Mouse (Mus musculus) heart, postnatal 36 days (tissue): Measurements from ENCODE around the gene Rhoc. TPM values are rescaled to one million over a fixed set of nuclear protein-coding genes. Genes with fewer than 3 reads are reported as not detected.
"Not testable (repeated sequence)": the region's sequence is repeated elsewhere in the genome, so short reads cannot be mapped to it uniquely, and the experiment has no call there.

Source experiments
- DNase-seq, 2 experiments: peaks; one replicate each; pipeline ENCODE4 v3.0.0; 2021 to 2022
- intact Hi-C: fragments of 180-260 bp; cut with DNase I; formaldehyde crosslinking; loops from one replicate; pipeline ENCODE4 v1.15.1; 2025
- total RNA-seq, 2 experiments: library from RNA; stranded (reverse); gene quantifications; 2 replicates each; pipeline ENCODE4 v1.2.3; 2021

Rhoc gene
- 100 to 1,000 TPM in 1 of 2 experiments, 10 to 100 TPM in 1; 93.1 to 100 TPM for total RNA-seq

GRCm38 (mm10) chr3:104788075-104788474, at the start of gene Rhoc:
TSS of gene Rhoc (plus strand) at chr3:104788375.
- intact Hi-C loops, result loop anchor here (1.0 to 2.0 kb wide), 3 partner anchors 76 to 271 kb away; partner anchors contain the start of genes Capza1 and St7l
- no peak for DNase-seq

GRCm38 (mm10) chr3:104741954-104742353, 46.2 kb upstream of the Rhoc start:
- no peak for DNase-seq
- intact Hi-C loops, result no loop called here

- intact Hi-C loops, result no loop called here
- no peak for DNase-seq
Observed at GRCm38 (mm10) chr3:104743161-104743560, 45.0 kb upstream of the Rhoc start.

GRCm38 (mm10) chr3:104743864-104744263, 44.3 kb upstream of the Rhoc start:
- intact Hi-C loops, result no loop called here

GRCm38 (mm10) chr3:104752845-104753244, 35.3 kb upstream of the Rhoc start:
- DNase-seq, result peak in 1 of 2 experiments; percentile 33
- intact Hi-C loops, result not testable (repeated sequence)

More at GRCm38 (mm10) chr3:104743864-104744263, 44.3 kb upstream of the Rhoc start:
- no peak for DNase-seq

- intact Hi-C loops, result no loop called here
- DNase-seq, result peak; percentile 69 to 72
Observed at GRCm38 (mm10) chr3:104758406-104758805, 29.8 kb upstream of the Rhoc start.

- no peak for DNase-seq
- intact Hi-C loops, result no loop called here
Observed at GRCm38 (mm10) chr3:104758869-104759268, 29.3 kb upstream of the Rhoc start.

- DNase-seq, intact Hi-C loops: not testable (repeated sequence)
Observed at GRCm38 (mm10) chr3:104762103-104762863, 25.9 kb upstream of the Rhoc start.

GRCm38 (mm10) chr3:104765021-104765420, 23.2 kb upstream of the Rhoc start:
- DNase-seq, result no peak
- intact Hi-C loops, result no loop called here

GRCm38 (mm10) chr3:104767141-104767540, 21.0 kb upstream of the Rhoc start:
- intact Hi-C loops, result no loop called here
- DNase-seq, result no peak

GRCm38 (mm10) chr3:104767716-104768115, 20.5 kb upstream of the Rhoc start:
- intact Hi-C loops, result no loop called here
- no peak for DNase-seq

GRCm38 (mm10) chr3:104769135-104769534, 19.0 kb upstream of the Rhoc start:
- intact Hi-C loops, result no loop called here
- DNase-seq, result no peak

GRCm38 (mm10) chr3:104770035-104770434, 18.1 kb upstream of the Rhoc start:
- DNase-seq, result peak; percentile 56 to 58
- intact Hi-C loops, result loop anchor here (5.0 kb wide), 1 partner anchor 197 kb away; no protein-coding TSS in a partner anchor

- DNase-seq, result no peak
- intact Hi-C loops, result loop anchor here (5.0 kb wide), 1 partner anchor 196 kb away; no protein-coding TSS in a partner anchor
Observed at GRCm38 (mm10) chr3:104770918-104771317, 17.3 kb upstream of the Rhoc start.

- no peak for DNase-seq
- intact Hi-C loops, result loop anchor here (5.0 kb wide), 1 partner anchor 196 kb away; no protein-coding TSS in a partner anchor
Observed at GRCm38 (mm10) chr3:104771460-104771859, 16.7 kb upstream of the Rhoc start.

GRCm38 (mm10) chr3:104773301-104773700, 14.9 kb upstream of the Rhoc start:
- no peak for DNase-seq
- intact Hi-C loops, result loop anchor here (5.0 kb wide), 1 partner anchor 194 kb away; no protein-coding TSS in a partner anchor

- no peak for DNase-seq
- intact Hi-C loops, result no loop called here
Observed at GRCm38 (mm10) chr3:104777342-104777741, 10.8 kb upstream of the Rhoc start.

- intact Hi-C loops, result loop anchor here (1.0 to 5.0 kb wide), 2 partner anchors 37 to 66 kb away; partner anchors contain the start of gene Mov10
Observed at GRCm38 (mm10) chr3:104779949-104780348, 8.2 kb upstream of the Rhoc start.

GRCm38 (mm10) chr3:104780561-104781420, 7.4 kb upstream of the Rhoc start, which contains the start of gene Ppm1j:
TSS of gene Ppm1j (plus strand) at chr3:104781056.
- DNase-seq, result peak; percentile 79 to 80
- intact Hi-C loops, result loop anchor here (1.0 to 5.0 kb wide), 2 partner anchors 9 to 37 kb away; partner anchors contain the start of gene Mov10

More at GRCm38 (mm10) chr3:104779949-104780348, 8.2 kb upstream of the Rhoc start:
- DNase-seq, result peak; percentile 70 to 72

GRCm38 (mm10) chr3:104781471-104781903, 6.7 kb upstream of the Rhoc start, which contains the start of gene Fam19a3:
TSS of gene Fam19a3 (minus strand) at chr3:104781840.
- intact Hi-C loops, result loop anchor here (1.0 to 5.0 kb wide), 2 partner anchors 8 to 36 kb away; partner anchors contain the start of gene Mov10

More at GRCm38 (mm10) chr3:104781471-104781903, 6.7 kb upstream of the Rhoc start, which contains the start of gene Fam19a3:
- DNase-seq, result peak; percentile 60 to 63
